Mouse (Mus musculus) spleen, adult 2 months (tissue): Measurements from ENCODE around the gene Med16.

Experiments used
- CTCF ChIP-seq: fragments of 200-500 bp; IDR thresholded peaks from 2 replicates; pipeline ENCODE4 v1.5.1; 2011; ENCODE audit warnings: mild to moderate bottlenecking, inconsistent platforms; ENCODE audit not compliant: insufficient read depth, insufficient read length, insufficient replicate concordance; ENCODE audit errors: extremely low read depth
- POLR2A ChIP-seq: fragments of 200-500 bp; IDR thresholded peaks from 2 replicates; pipeline ENCODE4 v1.6.1; 2011; ENCODE audit warnings: low read depth, low read length, inconsistent platforms

- TF ChIP-seq CTCF (no peak), POLR2A (no peak)
Measured at GRCm38 (mm10) chr10:79879527-79879926, 29.2 kb downstream of the Med16 start.
